Mouse (Mus musculus) CH12.LX (cell line): ENCODE results near the gene Endog. TPM values are rescaled to one million over a fixed set of nuclear protein-coding genes. Genes with fewer than 3 reads are reported as not detected.

Experiments
- DNase-seq: peaks from one replicate; pipeline ENCODE4 v3.0.0-alpha.2; 2013; ENCODE audit errors: extremely low read depth
- H3K27ac ChIP-seq: 2 replicates; pipeline ENCODE4 v1.5.1; 2012; ENCODE audit warnings: low read depth, mild to moderate bottlenecking, control low read depth, moderate library complexity; ENCODE audit not compliant: insufficient read depth
- H3K27me3 ChIP-seq: replicated peaks from 2 replicates; pipeline ENCODE3; 2012; ENCODE audit warnings: inconsistent platforms
- H3K36me3 ChIP-seq, 2 experiments: replicated peaks in 1 of 2; 2 replicates each; pipeline versions ENCODE3 to v1.6.1; 2012; ENCODE audit warnings: inconsistent platforms in 1 of 2, low read length in 1 of 2, mild to moderate bottlenecking in 1 of 2, mixed read lengths in 1 of 2, moderate library complexity in 1 of 2; ENCODE audit not compliant: control insufficient read depth in 1 of 2, insufficient read depth in 1 of 2
- H3K4me1 ChIP-seq, 2 experiments: 2 replicates each; pipeline ENCODE4 v1.6.1; 2012; ENCODE audit warnings: inconsistent platforms in 1 of 2, moderate library complexity in 1 of 2; ENCODE audit not compliant: insufficient read depth in 2 of 2, control insufficient read depth in 1 of 2
- H3K4me2 ChIP-seq: 2 replicates; pipeline ENCODE4 v1.6.1; 2012; ENCODE audit warnings: low read depth, mild to moderate bottlenecking, control low read depth; ENCODE audit not compliant: poor library complexity, insufficient read depth, severe bottlenecking
- H3K4me3 ChIP-seq, 3 experiments: fragments of 150-350 bp in 1 of 3; sonication (generic) in 1 of 3; replicated peaks in 1 of 3; 2 replicates each; pipeline versions ENCODE3 to v1.5.1; 2011 to 2012; ENCODE audit warnings: low read depth in 2 of 3, low read length in 2 of 3, mild to moderate bottlenecking in 2 of 3, moderate library complexity in 2 of 3, control low read depth in 1 of 3, improper control_type of control experiment in 1 of 3, inconsistent platforms in 1 of 3, mixed read lengths in 1 of 3; ENCODE audit not compliant: poor library complexity in 1 of 3
- H3K79me2 ChIP-seq: replicated peaks from 2 replicates; pipeline ENCODE4 v1.6.1; 2012; ENCODE audit warnings: mild to moderate bottlenecking, moderate library complexity; ENCODE audit not compliant: control insufficient read depth, poor library complexity, insufficient read depth, severe bottlenecking; ENCODE audit errors: extremely low read depth
- H3K9ac ChIP-seq: 2 replicates; pipeline ENCODE4 v1.6.1; 2012; ENCODE audit warnings: low read depth, mild to moderate bottlenecking, control low read depth, moderate library complexity; ENCODE audit not compliant: insufficient read depth
- H3K9me3 ChIP-seq: replicated peaks from 2 replicates; pipeline ENCODE3; 2012; ENCODE audit warnings: low read length, inconsistent platforms, mixed read lengths
- CHD1 ChIP-seq: IDR thresholded peaks from 2 replicates; pipeline ENCODE4 v1.6.1; 2012; ENCODE audit warnings: low read depth, low read length, improper control_type of control experiment, inconsistent platforms
- CHD2 ChIP-seq: IDR thresholded peaks from 2 replicates; pipeline ENCODE4 v1.6.1; 2011; ENCODE audit warnings: low read length, improper control_type of control experiment
- ELF1 ChIP-seq: IDR thresholded peaks from 2 replicates; pipeline ENCODE4 v1.6.1; 2014; ENCODE audit warnings: low read depth, mild to moderate bottlenecking, inconsistent platforms, low read length, improper control_type of control experiment
- ETS1 ChIP-seq: conservative IDR thresholded peaks from 2 replicates; pipeline ENCODE4 v1.6.1; 2012; ENCODE audit warnings: low read depth, mild to moderate bottlenecking, inconsistent platforms, low read length, improper control_type of control experiment, moderate library complexity
- JUN ChIP-seq: IDR thresholded peaks from 2 replicates; pipeline ENCODE4 v1.6.1; 2011; ENCODE audit warnings: low read depth, mild to moderate bottlenecking, low read length, improper control_type of control experiment, moderate library complexity; ENCODE audit not compliant: insufficient read depth
- JUND ChIP-seq: conservative IDR thresholded peaks from 2 replicates; pipeline ENCODE4 v1.6.1; 2011; ENCODE audit warnings: low read depth, low read length, improper control_type of control experiment
- MAX ChIP-seq: IDR thresholded peaks from 2 replicates; pipeline ENCODE4 v1.6.1; 2011; ENCODE audit warnings: low read length, improper control_type of control experiment
- MAZ ChIP-seq: IDR thresholded peaks from 2 replicates; pipeline ENCODE4 v1.6.1; 2012; ENCODE audit warnings: low read depth, mild to moderate bottlenecking, inconsistent platforms, low read length, improper control_type of control experiment, moderate library complexity
- POLR2A ChIP-seq: IDR thresholded peaks from 2 replicates; pipeline ENCODE4 v1.6.1; 2011; ENCODE audit warnings: low read depth, mild to moderate bottlenecking, improper control_type of control experiment, low read length
- RAD21 ChIP-seq: IDR thresholded peaks from 2 replicates; pipeline ENCODE4 v1.6.1; 2011; ENCODE audit warnings: low read depth, mild to moderate bottlenecking, low read length, improper control_type of control experiment, moderate library complexity
- SIN3A ChIP-seq: IDR thresholded peaks from 2 replicates; pipeline ENCODE4 v1.6.1; 2012; ENCODE audit warnings: low read length, improper control_type of control experiment, inconsistent platforms
- SMC3 ChIP-seq: IDR thresholded peaks from 2 replicates; pipeline ENCODE4 v1.6.1; 2011; ENCODE audit warnings: low read depth, low read length, improper control_type of control experiment
- TBP ChIP-seq: conservative IDR thresholded peaks from 2 replicates; pipeline ENCODE4 v1.6.1; 2011; ENCODE audit warnings: low read depth, low read length, improper control_type of control experiment
- TCF12 ChIP-seq: IDR thresholded peaks from 2 replicates; pipeline ENCODE4 v1.6.1; 2014; ENCODE audit warnings: low read depth, mild to moderate bottlenecking, inconsistent platforms, low read length, improper control_type of control experiment
- ZC3H11A ChIP-seq: IDR thresholded peaks from 2 replicates; pipeline ENCODE4 v1.6.1; 2012; ENCODE audit warnings: low read depth, mild to moderate bottlenecking, inconsistent platforms, low read length, improper control_type of control experiment
- ZNF384 ChIP-seq: IDR thresholded peaks from 2 replicates; pipeline ENCODE4 v1.6.1; 2012; ENCODE audit warnings: low read depth, low read length, improper control_type of control experiment, inconsistent platforms
- dilution Hi-C: fragments of 300-500 bp; cut with MboI; formaldehyde crosslinking; loops from 2 replicates; pipeline ENCODE4 v1.14.3; 2020; ENCODE audit warnings: low sequenced_read_pairs; ENCODE audit not compliant: extremely low pct_unique_long_range_greater_than_20kb, extremely low pct_ligation_motif_present
- in situ Hi-C: fragments of 300-500 bp; cut with MboI; formaldehyde crosslinking; loops from 3 replicates; pipeline ENCODE4 v1.14.3; 2019; ENCODE audit warnings: low sequenced_read_pairs, low pct_ligation_motif_present, low pct_unique_long_range_greater_than_20kb, mixed read lengths
- polyA plus RNA-seq: library from polyadenylated mRNA; unstranded; fragments of >175 nt; gene quantifications from 2 replicates; pipeline ENCODE4 v1.2.1, GENCODE M21; 2012; ENCODE audit warnings: low read depth; ENCODE audit not compliant: insufficient read length
- total RNA-seq, 2 experiments: library from RNA; depleted of rRNA; stranded (reverse); fragments of 300-350 nt in 1 of 2; fragments of >200 nt in 1 of 2; gene quantifications; 2 replicates each; pipeline ENCODE4 v1.2.3; 2012 to 2014

The Endog gene
- total and polyA plus RNA-seq, 3 experiments = 9.2 TPM; not detected in 2

GRCm38 (mm10) chr2:30183721-30184120 is 12.4 kb downstream of the Endog start (continued):
- TF ChIP-seq MAZ (no peak), ZC3H11A (no peak)

DNA sequence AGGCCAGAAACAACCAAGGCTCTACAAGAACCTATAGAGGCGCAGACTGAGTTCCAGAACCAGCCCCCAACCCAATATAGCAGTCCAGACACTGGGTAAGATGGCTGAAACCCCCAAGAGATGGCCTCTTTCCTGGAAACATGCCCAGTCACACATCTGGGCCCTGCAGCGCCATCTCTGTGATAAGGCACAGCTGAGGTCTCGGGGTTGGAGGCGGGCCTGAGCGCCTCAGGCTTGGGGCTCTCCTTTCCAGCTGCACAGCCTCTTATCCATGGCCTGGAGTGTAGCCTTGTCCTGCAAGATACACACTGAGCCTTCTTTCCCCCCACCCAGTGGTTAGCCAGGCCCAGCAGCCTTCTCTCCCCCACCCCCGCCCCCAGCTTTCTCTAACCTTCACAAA is 14.0 kb downstream of the Endog start:
- H3K4me1 ChIP-seq = peaks cover 10 to 27% of the 10 kb centered on the region in 2 experiments
- in situ Hi-C loops (loop anchor here (5.0 to 10.0 kb wide), 2 partner anchors 60 to 102 kb away; partner anchors contain the start of genes Dolk, Gm28035 and Nup188), dilution Hi-C loops (no loop called here)
- H3K4me3 ChIP-seq = no peak overlapping the region
- no peak overlapping the region for H3K4me2 ChIP-seq
- H3K36me3 ChIP-seq = peaks cover 0 to 17% of the 10 kb centered on the region in 2 experiments
- no peak overlapping the region for H3K9ac ChIP-seq
- no peaks in the 10 kb centered on the region for H3K79me2 ChIP-seq
- H3K9me3 ChIP-seq = peaks cover 10% of the 10 kb centered on the region
- no peak overlapping the region for H3K27ac ChIP-seq
- no peak for DNase-seq
- H3K27me3 ChIP-seq = no peaks in the 10 kb centered on the region
- TF ChIP-seq CHD2 (no peak), SIN3A (no peak), TCF12 (no peak), SMC3 (no peak), RAD21 (no peak), POLR2A (no peak), TBP (no peak), ELF1 (no peak), ETS1 (no peak), MAX (no peak), JUN (no peak), JUND (no peak), CHD1 (no peak), ZNF384 (no peak)

- H3K27ac ChIP-seq = no peak overlapping the region
- H3K9me3 ChIP-seq = peaks cover 10% of the 10 kb centered on the region
- no peaks in the 10 kb centered on the region for H3K27me3 ChIP-seq
- peaks cover 10 to 27% of the 10 kb centered on the region in 2 experiments for H3K4me1 ChIP-seq
- peaks cover 0 to 17% of the 10 kb centered on the region in 2 experiments for H3K36me3 ChIP-seq
- H3K4me3 ChIP-seq = no peak overlapping the region
- no peaks in the 10 kb centered on the region for H3K79me2 ChIP-seq
- in situ Hi-C loops (loop anchor here (5.0 to 10.0 kb wide), 2 partner anchors 59 to 102 kb away; partner anchors contain the start of genes Dolk, Gm28035 and Nup188), dilution Hi-C loops (no loop called here)
- DNase-seq = no peak
- no peak overlapping the region for H3K9ac ChIP-seq
- no peak for TF ChIP-seq JUN
- H3K4me2 ChIP-seq = no peak overlapping the region
These were observed 14.4 kb downstream of the Endog start for GRCm38 (mm10) chr2:30185681-30186080.
